Mouse (Mus musculus): Measurements from ENCODE around the gene Tlr4. TPM values are rescaled to one million over a fixed set of nuclear protein-coding genes. Genes with fewer than 3 reads are reported as not detected.

Gene Tlr4
- polyA plus RNA-seq, 1 experiment = 43.4 TPM

DNA sequence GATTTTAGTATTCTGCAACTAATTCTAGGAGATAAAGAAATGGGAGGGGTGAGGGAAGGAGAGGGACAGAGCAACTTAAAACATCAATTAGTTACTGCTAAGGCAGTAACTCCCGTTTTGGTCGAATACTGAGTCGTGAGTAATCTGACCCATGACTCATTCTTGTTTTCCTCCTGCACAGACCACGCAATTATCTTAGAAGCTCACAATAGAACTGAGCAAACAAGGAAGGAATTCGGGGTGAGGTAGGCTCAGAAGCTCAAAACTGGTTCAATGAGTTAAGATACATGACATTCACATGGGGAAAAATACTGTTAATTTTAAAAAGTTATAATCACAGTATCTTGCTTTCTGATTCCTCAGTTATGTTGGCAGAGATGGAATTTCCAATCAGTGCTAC is 1.3 kb downstream of the Tlr4 start:
- Histone ChIP-seq H3K4me3 (ENCODE audit: insufficient read depth, low read length) (peak overlapping the region; percentile 79), H3K27ac (ENCODE audit: insufficient read depth, low read depth, low read length) (peak overlapping the region; percentile 97), H3K4me1 (ENCODE audit: control insufficient read depth, insufficient read depth, low read length) (peaks cover 15% of the 10 kb centered on the region)
- TF ChIP-seq POLR2A (IDR thresholded peaks at IDR 0.05; ENCODE audit: borderline replicate concordance, low read depth, low read length) = no peak
- no peak for TF ChIP-seq CTCF (IDR thresholded peaks at IDR 0.05; ENCODE audit: low read depth, low read length)

DNA sequence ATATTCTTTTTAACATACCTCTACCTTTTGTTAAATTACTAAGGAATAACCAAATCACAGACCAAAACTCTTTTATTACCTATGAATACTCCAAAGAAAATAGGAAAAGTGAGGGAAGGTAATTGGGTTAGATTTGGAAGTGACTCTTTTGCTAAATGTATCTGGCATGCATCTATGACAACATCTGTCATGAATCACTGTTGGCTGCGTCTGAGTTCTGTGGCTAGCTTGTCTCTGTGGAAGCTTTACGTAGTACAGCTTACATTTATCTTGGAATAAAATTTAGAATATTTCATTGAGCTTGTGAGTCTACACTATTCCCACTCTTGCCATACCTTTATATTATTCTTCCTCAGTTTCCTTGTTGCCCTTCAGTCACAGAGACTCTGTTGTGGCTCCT is 10.7 kb downstream of the Tlr4 start:
- no peak overlapping the region for H3K27ac ChIP-seq (ENCODE audit: insufficient read depth, low read depth, low read length)
- TF ChIP-seq CTCF (IDR thresholded peaks at IDR 0.05; ENCODE audit: low read depth, low read length) = no peak
- no peak for TF ChIP-seq POLR2A (IDR thresholded peaks at IDR 0.05; ENCODE audit: borderline replicate concordance, low read depth, low read length)

DNA sequence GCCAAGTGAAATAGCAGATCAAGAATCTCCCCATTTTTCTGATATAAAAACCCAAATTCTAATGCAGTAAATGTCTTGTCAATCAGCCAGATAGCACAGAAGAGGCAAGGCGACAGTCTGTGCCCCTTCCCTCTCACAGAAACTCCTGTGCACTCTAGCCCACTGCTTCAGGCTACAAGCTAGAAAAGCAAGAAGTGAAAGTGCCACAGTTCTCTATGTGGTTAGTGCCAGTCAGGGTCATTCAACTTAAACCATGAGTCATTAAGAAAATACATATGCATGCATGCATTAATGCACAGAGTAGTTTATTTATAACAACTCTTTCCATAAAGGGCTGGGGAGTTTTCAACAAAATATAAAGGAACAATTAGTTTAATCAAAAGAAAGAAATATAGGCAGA is 15.9 kb downstream of the Tlr4 start:
- no peak overlapping the region for H3K4me3 ChIP-seq (ENCODE audit: insufficient read depth, low read length)
- peaks cover 26% of the 10 kb centered on the region for H3K4me1 ChIP-seq (ENCODE audit: control insufficient read depth, insufficient read depth, low read length)
- peak overlapping the region; percentile 56 for H3K27ac ChIP-seq (ENCODE audit: insufficient read depth, low read depth, low read length)
- no peak for TF ChIP-seq CTCF (IDR thresholded peaks at IDR 0.05; ENCODE audit: low read depth, low read length)

More for the DNA sequence above, 10.7 kb downstream of the Tlr4 start:
- H3K4me1 ChIP-seq (ENCODE audit: control insufficient read depth, insufficient read depth, low read length) = peaks cover 13% of the 10 kb centered on the region
- no peak overlapping the region for H3K4me3 ChIP-seq (ENCODE audit: insufficient read depth, low read length)

DNA sequence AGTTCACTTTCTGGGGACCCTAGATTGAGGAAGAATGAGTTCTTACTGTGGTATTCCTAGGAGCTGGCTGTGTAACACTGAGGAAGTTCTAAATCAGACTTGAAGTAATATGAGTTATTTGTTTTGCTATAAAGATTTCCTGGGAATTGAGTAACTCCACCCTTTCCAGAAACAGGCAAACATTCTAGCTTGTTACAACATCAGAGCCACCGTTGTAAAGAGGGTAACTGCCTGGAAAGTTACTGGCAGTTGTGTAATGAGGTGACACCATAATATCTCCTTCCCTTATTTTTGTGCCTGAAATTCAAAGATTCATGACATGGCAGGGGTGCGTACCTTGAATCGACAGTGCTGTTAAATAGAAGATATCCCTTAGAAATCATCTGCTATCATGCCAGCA is 24.6 kb downstream of the Tlr4 start:
- TF ChIP-seq POLR2A (IDR thresholded peaks at IDR 0.05; ENCODE audit: borderline replicate concordance, low read depth, low read length) = no peak
- no peak for TF ChIP-seq CTCF (IDR thresholded peaks at IDR 0.05; ENCODE audit: low read depth, low read length)
- H3K27ac ChIP-seq (ENCODE audit: insufficient read depth, low read depth, low read length) = peak overlapping the region; percentile 61

DNA sequence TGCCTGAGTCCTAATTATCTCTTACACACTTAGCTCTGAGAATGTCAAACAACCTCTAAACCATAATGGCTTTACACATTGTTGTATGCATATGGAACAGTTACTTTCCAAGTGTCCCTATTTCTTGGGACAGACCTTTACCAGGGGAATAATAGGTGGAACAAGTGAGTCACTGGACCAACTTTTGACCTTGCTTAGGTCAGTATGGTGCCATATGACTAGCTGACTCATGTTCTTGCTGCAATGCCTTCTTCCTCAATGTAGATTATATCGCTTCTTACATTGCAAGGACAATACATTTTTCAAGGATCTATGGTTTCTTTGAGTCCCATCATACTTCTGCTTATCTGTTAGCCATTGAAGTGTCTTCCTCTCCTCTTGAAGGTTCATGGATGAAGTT is 29.6 kb downstream of the Tlr4 start:
- no peak for TF ChIP-seq CTCF (IDR thresholded peaks at IDR 0.05; ENCODE audit: low read depth, low read length)
- no peak for TF ChIP-seq POLR2A (IDR thresholded peaks at IDR 0.05; ENCODE audit: borderline replicate concordance, low read depth, low read length)
- peak overlapping the region; percentile 49 for H3K27ac ChIP-seq (ENCODE audit: insufficient read depth, low read depth, low read length)
- H3K4me3 ChIP-seq (ENCODE audit: insufficient read depth, low read length) = no peak overlapping the region
- peaks cover 17% of the 10 kb centered on the region for H3K4me1 ChIP-seq (ENCODE audit: control insufficient read depth, insufficient read depth, low read length)

More for the DNA sequence above, 24.6 kb downstream of the Tlr4 start:
- H3K4me3 ChIP-seq (ENCODE audit: insufficient read depth, low read length) = no peak overlapping the region
- peaks cover 29% of the 10 kb centered on the region for H3K4me1 ChIP-seq (ENCODE audit: control insufficient read depth, insufficient read depth, low read length)

DNA sequence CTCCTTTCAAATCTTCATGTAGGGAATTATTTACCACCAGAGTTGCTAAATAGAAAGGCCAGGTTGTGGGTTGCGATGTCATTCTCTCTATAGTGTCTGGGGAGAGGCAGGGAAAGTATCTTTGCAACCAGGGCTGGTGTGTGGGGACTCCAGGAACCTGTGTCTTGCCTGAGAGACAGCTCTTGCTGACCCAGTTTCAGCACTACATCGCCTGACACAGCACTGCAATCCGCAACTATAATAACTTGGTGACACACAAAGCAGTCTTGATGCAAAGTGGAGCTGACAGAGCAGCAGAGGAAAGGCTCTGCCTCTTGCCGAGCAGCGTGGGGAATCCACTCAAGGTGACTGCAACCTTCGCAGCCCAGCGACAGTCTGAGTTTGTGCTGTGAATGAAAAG is 42.5 kb downstream of the Tlr4 start:
- Histone ChIP-seq H3K27ac (ENCODE audit: insufficient read depth, low read depth, low read length) (no peak overlapping the region), H3K4me1 (ENCODE audit: control insufficient read depth, insufficient read depth, low read length) (peaks cover 9% of the 10 kb centered on the region), H3K4me3 (ENCODE audit: insufficient read depth, low read length) (no peak overlapping the region)
- no peak for TF ChIP-seq POLR2A (IDR thresholded peaks at IDR 0.05; ENCODE audit: borderline replicate concordance, low read depth, low read length)
- TF ChIP-seq CTCF (IDR thresholded peaks at IDR 0.05; ENCODE audit: low read depth, low read length) = no peak

DNA sequence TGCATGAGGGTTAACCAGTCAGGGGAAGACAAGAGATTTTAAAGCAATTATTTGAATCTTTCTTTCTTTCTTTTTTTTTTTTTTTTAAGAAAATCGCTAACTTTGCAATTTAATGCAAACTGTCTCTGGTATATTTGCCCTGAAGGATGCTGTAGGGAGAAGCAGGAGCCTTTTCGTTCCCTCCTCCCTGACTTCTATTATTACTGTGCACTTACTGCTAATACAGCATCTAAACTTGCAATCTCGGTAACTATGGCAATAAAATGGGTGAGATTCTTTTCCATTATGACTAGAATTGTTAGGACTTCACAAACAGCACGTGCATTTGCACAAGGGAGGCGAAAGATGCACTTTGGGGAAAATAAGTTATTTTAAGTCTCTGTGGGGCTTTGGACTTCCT is 44.6 kb downstream of the Tlr4 start:
- no peak for TF ChIP-seq CTCF (IDR thresholded peaks at IDR 0.05; ENCODE audit: low read depth, low read length)
- no peak for TF ChIP-seq POLR2A (IDR thresholded peaks at IDR 0.05; ENCODE audit: borderline replicate concordance, low read depth, low read length)
- H3K27ac ChIP-seq (ENCODE audit: insufficient read depth, low read depth, low read length) = no peak overlapping the region
- peaks cover 10% of the 10 kb centered on the region for H3K4me1 ChIP-seq (ENCODE audit: control insufficient read depth, insufficient read depth, low read length)
- H3K4me3 ChIP-seq (ENCODE audit: insufficient read depth, low read length) = no peak overlapping the region

DNA sequence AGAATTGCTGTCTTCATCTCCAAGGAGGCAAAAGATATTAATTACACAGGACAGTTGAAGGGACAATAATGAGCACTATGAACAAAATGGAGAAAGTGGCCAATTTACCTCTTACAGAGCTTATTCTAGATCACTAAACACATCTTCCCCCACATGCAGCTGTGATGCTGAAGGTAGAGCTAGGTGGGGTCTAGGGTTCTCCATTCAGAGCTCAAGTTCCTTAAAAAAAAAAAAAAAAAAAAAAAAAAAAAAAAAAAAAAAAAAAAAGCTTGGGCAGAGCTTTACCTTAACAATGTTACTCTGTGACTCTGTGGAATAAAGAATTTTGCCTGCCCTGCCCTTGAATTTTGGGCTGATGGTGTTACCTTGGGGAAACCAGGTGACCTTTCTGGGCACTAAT is 46.0 kb downstream of the Tlr4 start:
- TF ChIP-seq CTCF (IDR thresholded peaks at IDR 0.05; ENCODE audit: low read depth, low read length) (no peak), POLR2A (IDR thresholded peaks at IDR 0.05; ENCODE audit: borderline replicate concordance, low read depth, low read length) (no peak)
- Histone ChIP-seq H3K4me3 (ENCODE audit: insufficient read depth, low read length) (no peak overlapping the region), H3K4me1 (ENCODE audit: control insufficient read depth, insufficient read depth, low read length) (peaks cover 10% of the 10 kb centered on the region), H3K27ac (ENCODE audit: insufficient read depth, low read depth, low read length) (no peak overlapping the region)

DNA sequence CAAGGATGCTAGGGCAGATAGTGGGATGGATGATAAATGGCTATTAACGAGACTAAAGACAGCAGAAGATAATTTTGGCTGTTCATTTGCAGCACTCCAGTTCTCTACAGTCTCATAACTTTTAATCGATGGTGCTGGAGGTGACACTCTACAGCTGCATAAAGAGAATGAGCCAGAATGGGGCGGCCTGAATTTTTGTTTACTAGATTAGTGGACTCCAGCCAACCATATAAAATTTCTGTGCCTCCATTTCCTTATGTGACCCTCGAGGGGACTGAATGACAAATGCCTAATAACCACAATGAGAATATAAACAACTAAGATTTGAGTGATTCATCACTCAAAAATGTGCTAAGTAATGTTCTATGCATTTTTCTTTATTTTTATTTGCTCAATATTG is 48.4 kb downstream of the Tlr4 start:
- TF ChIP-seq CTCF (IDR thresholded peaks at IDR 0.05; ENCODE audit: low read depth, low read length) = no peak
- TF ChIP-seq POLR2A (IDR thresholded peaks at IDR 0.05; ENCODE audit: borderline replicate concordance, low read depth, low read length) = no peak
- peaks cover 3% of the 10 kb centered on the region; the same call in 1 of the 2 replicates for H3K4me1 ChIP-seq (ENCODE audit: control insufficient read depth, insufficient read depth, low read length)
- no peak overlapping the region for H3K4me3 ChIP-seq (ENCODE audit: insufficient read depth, low read length)
- H3K27ac ChIP-seq (ENCODE audit: insufficient read depth, low read depth, low read length) = no peak overlapping the region

DNA sequence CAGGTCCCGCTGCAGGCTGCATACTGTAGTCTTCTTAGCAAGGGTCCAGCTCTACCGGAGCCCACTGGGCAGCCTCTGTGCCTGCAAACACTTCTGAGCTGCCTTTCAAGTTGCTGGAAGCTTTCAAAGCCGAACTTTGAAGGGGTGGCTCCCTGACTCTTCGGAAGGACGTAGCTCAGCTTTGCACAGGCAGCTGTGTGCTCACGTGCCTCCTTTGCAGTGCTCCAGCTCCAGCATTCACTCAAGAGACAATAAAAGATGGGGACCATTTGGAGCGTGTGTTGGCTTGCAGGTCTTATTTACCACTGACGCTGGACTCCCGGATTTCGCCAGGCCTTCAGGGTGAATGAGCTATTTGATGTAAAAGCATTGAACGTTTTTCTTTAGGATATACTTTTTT is 50.2 kb downstream of the Tlr4 start:
- H3K27ac ChIP-seq (ENCODE audit: insufficient read depth, low read depth, low read length) = no peak overlapping the region
- TF ChIP-seq CTCF (IDR thresholded peaks at IDR 0.05; ENCODE audit: low read depth, low read length) (no peak), POLR2A (IDR thresholded peaks at IDR 0.05; ENCODE audit: borderline replicate concordance, low read depth, low read length) (no peak)
- H3K4me1 ChIP-seq (ENCODE audit: control insufficient read depth, insufficient read depth, low read length) = peaks cover 3% of the 10 kb centered on the region; the same call in 1 of the 2 replicates
- H3K4me3 ChIP-seq (ENCODE audit: insufficient read depth, low read length) = no peak overlapping the region

DNA sequence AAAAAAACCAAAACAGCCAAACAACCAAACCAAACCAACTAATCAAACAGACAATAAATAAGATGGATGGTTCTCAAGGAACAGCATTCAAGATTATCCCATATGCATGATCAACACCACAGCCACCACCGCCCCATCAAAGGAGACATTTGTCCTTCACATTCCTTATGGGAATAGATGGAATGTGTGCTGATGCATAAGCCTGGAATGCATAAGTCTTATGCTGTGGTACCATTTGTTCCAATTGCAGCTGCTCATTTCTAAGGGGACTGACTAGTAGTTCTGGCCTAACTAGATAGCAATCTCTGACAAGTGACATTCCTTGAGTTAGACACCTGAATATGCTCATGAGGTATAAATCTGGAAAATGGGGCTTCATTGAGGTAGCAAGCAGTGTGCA is 54.1 kb downstream of the Tlr4 start:
- H3K4me1 ChIP-seq (ENCODE audit: control insufficient read depth, insufficient read depth, low read length) = no peaks in the 10 kb centered on the region
- H3K4me3 ChIP-seq (ENCODE audit: insufficient read depth, low read length) = no peak overlapping the region
- TF ChIP-seq POLR2A (IDR thresholded peaks at IDR 0.05; ENCODE audit: borderline replicate concordance, low read depth, low read length) (no peak), CTCF (IDR thresholded peaks at IDR 0.05; ENCODE audit: low read depth, low read length) (no peak)
- no peak overlapping the region for H3K27ac ChIP-seq (ENCODE audit: insufficient read depth, low read depth, low read length)
